Mouse (Mus musculus) bone marrow, adult 2 months (tissue): Measurements from ENCODE around the gene Spindoc.

Experiments
- CTCF ChIP-seq: fragments of 200-500 bp; IDR thresholded peaks from 2 replicates; pipeline ENCODE4 v1.5.1; 2011; ENCODE audit warnings: low read length, control low read depth; ENCODE audit not compliant: control insufficient read depth, insufficient read depth
- POLR2A ChIP-seq: fragments of 200-500 bp; IDR thresholded peaks from 2 replicates; pipeline ENCODE4 v1.6.1; 2011; ENCODE audit warnings: low read depth, mild to moderate bottlenecking, control low read depth, low read length, borderline replicate concordance; ENCODE audit not compliant: control insufficient read depth

DNA sequence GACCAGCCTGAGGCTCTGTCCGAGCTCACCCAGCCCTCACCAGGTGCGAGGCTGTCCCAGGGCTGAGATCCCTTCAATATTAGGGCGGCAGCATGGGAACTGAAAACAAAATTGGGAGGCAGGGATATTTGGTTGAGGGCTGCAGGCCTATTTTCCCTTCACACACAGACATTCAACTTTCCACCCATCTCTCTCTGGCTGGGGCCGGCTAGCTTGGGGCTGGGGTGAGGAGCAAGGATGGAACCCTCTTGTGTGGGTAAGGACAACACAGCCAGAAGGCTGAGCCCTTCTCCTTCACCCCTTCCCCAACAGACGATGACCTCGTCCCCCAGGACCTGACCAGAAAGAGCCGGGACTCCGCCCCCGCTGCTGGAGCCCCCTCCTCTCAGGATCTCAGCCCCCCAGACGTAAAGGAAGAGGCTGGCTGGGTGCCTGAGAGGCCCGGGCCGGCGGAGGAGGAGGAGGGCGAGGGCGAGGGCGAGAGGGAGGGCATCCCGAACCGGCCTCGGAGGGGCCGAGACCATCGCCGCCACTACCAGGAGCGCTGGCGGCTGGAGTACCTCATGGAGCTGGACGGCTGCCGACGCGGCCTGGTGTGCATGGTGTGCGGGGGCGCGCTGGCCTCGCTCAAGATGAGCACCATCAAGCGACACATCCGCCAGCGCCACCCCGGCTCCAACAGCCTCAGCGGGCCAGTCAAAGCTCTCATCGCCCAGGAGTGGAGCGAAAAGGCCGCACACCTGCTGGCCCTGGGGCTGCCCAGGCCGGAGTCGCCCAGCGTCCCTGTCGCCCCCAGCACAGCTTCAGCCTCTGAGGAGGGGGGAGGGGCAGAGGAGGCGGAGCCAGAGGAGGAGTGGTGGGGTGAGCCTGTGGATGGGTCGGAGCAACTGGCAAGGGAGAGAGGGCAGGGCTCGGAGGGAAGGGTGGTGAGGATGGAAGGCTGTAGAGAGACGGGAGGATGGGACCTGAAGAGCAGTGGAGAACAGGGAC, 39.1 kb upstream of the Spindoc start:
- TF ChIP-seq CTCF (no peak), POLR2A (no peak)
